Mouse (Mus musculus): ENCODE measurements around the gene Wwox. TPM values are rescaled to one million over a fixed set of nuclear protein-coding genes. Genes with fewer than 3 reads are reported as not detected.

Wwox gene
- polyA plus RNA-seq, 1 experiment, result 14.9 TPM

- H3K27ac ChIP-seq (ENCODE audit: control insufficient read depth, insufficient read depth, low read depth, low read length), result no peak overlapping the region
- no peaks in the 10 kb centered on the region for H3K36me3 ChIP-seq (ENCODE audit: control insufficient read depth, insufficient read depth, low read length)
- no peaks in the 10 kb centered on the region for H3K4me1 ChIP-seq (ENCODE audit: control insufficient read depth, insufficient read depth, low read length)
- H3K4me3 ChIP-seq (ENCODE audit: control insufficient read depth, low read depth, low read length), result no peak overlapping the region
- TF ChIP-seq CTCF (IDR thresholded peaks at IDR 0.05; ENCODE audit: control insufficient read depth, insufficient read depth, insufficient replicate concordance, low read depth, low read length) (no peak), POLR2A (IDR thresholded peaks at IDR 0.05; ENCODE audit: control insufficient read depth, low read depth, low read length) (no peak)
- H3K27me3 ChIP-seq (ENCODE audit: control insufficient read depth, insufficient read depth, low read length), result no peaks in the 10 kb centered on the region
Measured at GRCm38 (mm10) chr8:114561191-114561590, 121.7 kb downstream of the Wwox start.

- Histone ChIP-seq H3K4me3 (ENCODE audit: control insufficient read depth, low read depth, low read length) (no peak overlapping the region), H3K27me3 (ENCODE audit: control insufficient read depth, insufficient read depth, low read length) (no peaks in the 10 kb centered on the region), H3K27ac (ENCODE audit: control insufficient read depth, insufficient read depth, low read depth, low read length) (no peak overlapping the region), H3K36me3 (ENCODE audit: control insufficient read depth, insufficient read depth, low read length) (no peaks in the 10 kb centered on the region), H3K4me1 (ENCODE audit: control insufficient read depth, insufficient read depth, low read length) (no peaks in the 10 kb centered on the region)
- no peak for TF ChIP-seq POLR2A (IDR thresholded peaks at IDR 0.05; ENCODE audit: control insufficient read depth, low read depth, low read length)
- TF ChIP-seq CTCF (IDR thresholded peaks at IDR 0.05; ENCODE audit: control insufficient read depth, insufficient read depth, insufficient replicate concordance, low read depth, low read length), result no peak
Measured at GRCm38 (mm10) chr8:114562486-114562885, 123.0 kb downstream of the Wwox start.

GRCm38 (mm10) chr8:114563361-114563760 lies 123.9 kb downstream of the Wwox start:
- TF ChIP-seq POLR2A (IDR thresholded peaks at IDR 0.05; ENCODE audit: control insufficient read depth, low read depth, low read length), result no peak
- TF ChIP-seq CTCF (IDR thresholded peaks at IDR 0.05; ENCODE audit: control insufficient read depth, insufficient read depth, insufficient replicate concordance, low read depth, low read length), result no peak
- Histone ChIP-seq H3K4me1 (ENCODE audit: control insufficient read depth, insufficient read depth, low read length) (0 out of 2 replicates have a peak, but pooled peaks cover 2% of the 10 kb centered on the region), H3K27ac (ENCODE audit: control insufficient read depth, insufficient read depth, low read depth, low read length) (no peak overlapping the region), H3K4me3 (ENCODE audit: control insufficient read depth, low read depth, low read length) (no peak overlapping the region), H3K27me3 (ENCODE audit: control insufficient read depth, insufficient read depth, low read length) (no peaks in the 10 kb centered on the region), H3K36me3 (ENCODE audit: control insufficient read depth, insufficient read depth, low read length) (no peaks in the 10 kb centered on the region)

GRCm38 (mm10) chr8:114564036-114564435 lies 124.6 kb downstream of the Wwox start:
- no peak for TF ChIP-seq POLR2A (IDR thresholded peaks at IDR 0.05; ENCODE audit: control insufficient read depth, low read depth, low read length)
- TF ChIP-seq CTCF (IDR thresholded peaks at IDR 0.05; ENCODE audit: control insufficient read depth, insufficient read depth, insufficient replicate concordance, low read depth, low read length), result no peak
- H3K27ac ChIP-seq (ENCODE audit: control insufficient read depth, insufficient read depth, low read depth, low read length), result no peak overlapping the region

GRCm38 (mm10) chr8:114568531-114569166 lies 129.2 kb downstream of the Wwox start:
- no peak for TF ChIP-seq CTCF (IDR thresholded peaks at IDR 0.05; ENCODE audit: control insufficient read depth, insufficient read depth, insufficient replicate concordance, low read depth, low read length)
- TF ChIP-seq POLR2A (IDR thresholded peaks at IDR 0.05; ENCODE audit: control insufficient read depth, low read depth, low read length), result no peak
- Histone ChIP-seq H3K27me3 (ENCODE audit: control insufficient read depth, insufficient read depth, low read length) (no peaks in the 10 kb centered on the region), H3K36me3 (ENCODE audit: control insufficient read depth, insufficient read depth, low read length) (no peaks in the 10 kb centered on the region), H3K4me3 (ENCODE audit: control insufficient read depth, low read depth, low read length) (no peak overlapping the region), H3K27ac (ENCODE audit: control insufficient read depth, insufficient read depth, low read depth, low read length) (no peak overlapping the region), H3K4me1 (ENCODE audit: control insufficient read depth, insufficient read depth, low read length) (0 out of 2 replicates have a peak, but pooled peaks cover 2% of the 10 kb centered on the region)

More at GRCm38 (mm10) chr8:114564036-114564435, 124.6 kb downstream of the Wwox start:
- Histone ChIP-seq H3K27me3 (ENCODE audit: control insufficient read depth, insufficient read depth, low read length) (no peaks in the 10 kb centered on the region), H3K4me3 (ENCODE audit: control insufficient read depth, low read depth, low read length) (no peak overlapping the region), H3K4me1 (ENCODE audit: control insufficient read depth, insufficient read depth, low read length) (0 out of 2 replicates have a peak, but pooled peaks cover 2% of the 10 kb centered on the region), H3K36me3 (ENCODE audit: control insufficient read depth, insufficient read depth, low read length) (no peaks in the 10 kb centered on the region)

- Histone ChIP-seq H3K27me3 (ENCODE audit: control insufficient read depth, insufficient read depth, low read length) (no peaks in the 10 kb centered on the region), H3K4me1 (ENCODE audit: control insufficient read depth, insufficient read depth, low read length) (0 out of 2 replicates have a peak, but pooled peaks cover 2% of the 10 kb centered on the region), H3K27ac (ENCODE audit: control insufficient read depth, insufficient read depth, low read depth, low read length) (no peak overlapping the region), H3K36me3 (ENCODE audit: control insufficient read depth, insufficient read depth, low read length) (no peaks in the 10 kb centered on the region), H3K4me3 (ENCODE audit: control insufficient read depth, low read depth, low read length) (no peak overlapping the region)
- TF ChIP-seq POLR2A (IDR thresholded peaks at IDR 0.05; ENCODE audit: control insufficient read depth, low read depth, low read length), result no peak
- no peak for TF ChIP-seq CTCF (IDR thresholded peaks at IDR 0.05; ENCODE audit: control insufficient read depth, insufficient read depth, insufficient replicate concordance, low read depth, low read length)
Measured at GRCm38 (mm10) chr8:114573014-114573746, 133.7 kb downstream of the Wwox start.

GRCm38 (mm10) chr8:114573747-114574093 lies 134.3 kb downstream of the Wwox start:
- H3K27me3 ChIP-seq (ENCODE audit: control insufficient read depth, insufficient read depth, low read length), result no peaks in the 10 kb centered on the region
- H3K27ac ChIP-seq (ENCODE audit: control insufficient read depth, insufficient read depth, low read depth, low read length), result no peak overlapping the region
- H3K4me3 ChIP-seq (ENCODE audit: control insufficient read depth, low read depth, low read length), result no peak overlapping the region
- H3K36me3 ChIP-seq (ENCODE audit: control insufficient read depth, insufficient read depth, low read length), result no peaks in the 10 kb centered on the region
- H3K4me1 ChIP-seq (ENCODE audit: control insufficient read depth, insufficient read depth, low read length), result no peaks in the 10 kb centered on the region
- TF ChIP-seq CTCF (IDR thresholded peaks at IDR 0.05; ENCODE audit: control insufficient read depth, insufficient read depth, insufficient replicate concordance, low read depth, low read length), result no peak
- no peak for TF ChIP-seq POLR2A (IDR thresholded peaks at IDR 0.05; ENCODE audit: control insufficient read depth, low read depth, low read length)
